Mouse (Mus musculus) retina, postnatal 7 days (tissue): Measurements from ENCODE around the gene Ttyh2.

Experiments
- DNase-seq: peaks from one replicate; pipeline ENCODE4 v3.0.0-alpha.2; 2012; ENCODE audit warnings: low read depth, low spot score

Gene Ttyh2

GRCm38 (mm10) chr11:114704071-114704913, 29.1 kb downstream of the Ttyh2 start:
- no peak for DNase-seq

GRCm38 (mm10) chr11:114706358-114706757, 31.1 kb downstream of the Ttyh2 start:
- DNase-seq: no peak

DNA sequence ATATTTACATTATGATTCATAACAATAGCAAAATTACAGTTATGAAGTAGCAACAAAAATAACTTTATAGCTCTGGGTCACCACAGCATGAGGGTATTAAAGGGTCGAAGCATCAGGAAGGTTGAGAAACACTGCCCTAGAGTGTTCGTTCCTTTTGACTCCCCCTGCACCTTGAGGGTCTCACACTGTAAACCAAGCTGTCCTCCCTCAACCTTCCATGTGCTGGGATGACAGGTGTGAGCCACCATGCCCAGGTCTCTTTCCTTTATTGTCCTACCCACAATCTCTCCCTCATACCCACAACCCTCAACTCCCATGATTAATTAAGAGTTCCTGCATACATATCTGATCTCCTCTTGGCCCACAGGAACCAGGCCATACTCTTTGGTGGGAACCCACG, 36.2 kb downstream of the Ttyh2 start:
- DNase-seq: no peak

- no peak for DNase-seq
These were observed 36.6 kb downstream of the Ttyh2 start for GRCm38 (mm10) chr11:114711861-114712260.

DNA sequence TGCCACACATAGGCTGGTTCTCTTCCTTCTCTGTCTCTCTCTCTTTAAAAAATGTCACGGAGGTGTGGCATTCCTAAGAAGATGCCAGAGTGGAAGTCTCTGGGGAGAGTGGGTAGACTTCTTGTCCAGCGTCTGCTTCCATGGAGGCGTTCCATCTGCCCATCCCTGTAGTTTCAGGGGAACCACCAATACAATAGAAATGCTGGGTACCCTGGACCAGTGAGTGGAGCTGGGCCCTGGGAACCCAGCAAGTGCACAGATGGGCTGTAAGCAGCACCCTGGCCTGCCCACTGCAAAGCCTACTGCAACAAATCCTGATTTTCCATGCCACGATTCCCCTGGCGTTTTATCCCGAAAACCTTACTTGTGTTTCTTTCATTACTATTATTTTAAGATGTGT, 39.3 kb downstream of the Ttyh2 start:
- no peak for DNase-seq

DNA sequence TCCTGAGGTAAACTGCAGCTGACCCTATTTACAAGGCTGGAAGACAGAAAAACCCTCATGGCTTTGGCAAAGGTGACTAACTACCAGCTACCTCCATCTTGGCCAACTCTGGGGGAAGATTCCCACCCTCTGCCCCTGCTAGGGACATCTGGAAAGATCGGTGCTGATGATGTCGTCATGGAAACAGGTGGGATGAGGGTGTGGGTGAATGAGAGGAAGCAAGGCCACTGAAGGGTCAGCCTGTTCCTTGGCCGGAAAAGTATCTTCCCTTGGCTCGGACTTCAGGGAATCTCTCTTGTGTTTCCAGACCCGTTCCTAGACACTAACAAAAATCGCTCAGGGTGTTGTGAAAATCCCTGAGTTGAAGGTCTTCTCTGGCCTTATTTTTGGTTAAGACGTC, 40.3 kb downstream of the Ttyh2 start:
- no peak for DNase-seq

DNA sequence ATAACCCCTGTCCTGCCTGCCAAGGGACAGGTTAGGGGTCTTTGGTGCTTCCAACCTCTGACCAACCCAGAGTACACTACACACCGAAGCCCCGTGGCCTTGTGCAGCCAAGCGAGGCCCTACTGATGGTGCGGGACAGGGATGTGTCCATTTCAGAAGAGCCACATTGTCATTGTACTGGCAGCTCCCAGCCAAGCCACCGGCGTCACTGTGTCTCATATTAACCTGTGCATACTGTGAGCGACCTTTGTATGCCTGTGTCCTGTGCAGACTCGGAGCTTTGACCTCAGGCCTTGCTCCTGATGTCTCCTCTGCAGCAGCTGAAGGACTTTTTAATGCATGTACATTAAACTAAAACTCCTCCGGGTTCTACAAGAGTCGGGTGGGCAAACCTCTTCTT, 45.3 kb downstream of the Ttyh2 start:
- no peak for DNase-seq

DNA sequence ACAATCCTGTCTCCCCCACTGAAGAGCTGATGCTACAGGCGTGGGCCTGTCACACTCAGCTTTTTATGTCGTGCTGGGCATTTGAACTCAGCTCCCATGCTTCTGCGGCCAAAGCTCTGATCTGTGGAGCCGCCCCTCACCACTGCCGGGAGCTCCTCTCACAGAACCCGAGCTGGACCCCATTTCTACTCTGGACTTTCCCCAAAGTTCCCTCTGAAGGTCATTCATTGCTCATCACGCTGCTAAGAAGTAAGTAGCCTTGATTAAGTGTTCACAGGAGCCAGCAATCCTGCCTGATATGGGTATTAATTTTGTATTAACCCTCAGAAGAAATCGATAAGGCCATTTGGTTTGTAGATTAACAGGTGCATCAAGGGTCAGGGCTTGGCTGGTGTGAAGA, 47.2 kb downstream of the Ttyh2 start:
- DNase-seq: no peak

- DNase-seq: no peak
These were observed 47.8 kb downstream of the Ttyh2 start for GRCm38 (mm10) chr11:114723030-114723429.

GRCm38 (mm10) chr11:114724787-114725590, 49.8 kb downstream of the Ttyh2 start:
- DNase-seq: no peak

GRCm38 (mm10) chr11:114726965-114727825, 52.0 kb downstream of the Ttyh2 start, which contains the start of gene Dnaic2:
Gene Dnaic2, plus strand, starts transcription at chr11:114727408.
- peak; percentile 66 for DNase-seq

DNA sequence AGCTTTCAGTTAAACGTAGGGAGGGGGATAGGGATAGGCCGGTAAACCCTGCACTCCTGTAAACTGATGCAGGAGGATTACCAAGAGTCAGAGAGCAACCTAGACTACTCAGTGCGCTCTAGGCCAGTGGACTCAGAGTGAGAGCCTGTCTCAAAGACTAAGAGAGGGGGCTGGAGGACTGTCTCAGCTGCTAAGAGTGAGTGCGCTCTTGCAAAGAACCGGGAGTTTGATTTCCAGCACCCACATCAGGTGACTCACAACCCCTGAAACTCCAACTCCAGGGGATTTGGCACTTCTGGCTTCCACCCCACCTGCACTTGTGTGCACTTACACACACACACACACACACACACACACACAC, 52.6 kb downstream of the Ttyh2 start:
- DNase-seq: no peak

DNA sequence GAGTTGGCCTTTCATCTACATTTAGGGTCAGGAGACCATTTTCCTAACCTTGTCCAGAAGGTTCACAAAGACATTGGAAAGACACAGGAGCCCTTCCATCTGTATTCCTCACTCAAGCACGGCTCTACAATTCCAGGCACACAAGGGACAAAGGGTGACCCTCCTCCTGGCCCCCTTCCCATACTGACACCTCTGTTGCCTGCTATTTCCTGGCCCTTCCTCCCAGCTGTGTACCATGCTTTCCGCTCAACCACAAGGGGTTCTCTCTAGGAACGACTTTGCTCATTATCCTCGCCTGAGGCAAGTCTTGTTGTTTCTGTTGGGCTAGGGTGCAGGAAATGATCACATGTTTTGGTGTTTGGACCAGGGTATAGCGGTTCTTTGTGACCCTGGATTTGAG, 53.1 kb downstream of the Ttyh2 start:
- DNase-seq: no peak

DNA sequence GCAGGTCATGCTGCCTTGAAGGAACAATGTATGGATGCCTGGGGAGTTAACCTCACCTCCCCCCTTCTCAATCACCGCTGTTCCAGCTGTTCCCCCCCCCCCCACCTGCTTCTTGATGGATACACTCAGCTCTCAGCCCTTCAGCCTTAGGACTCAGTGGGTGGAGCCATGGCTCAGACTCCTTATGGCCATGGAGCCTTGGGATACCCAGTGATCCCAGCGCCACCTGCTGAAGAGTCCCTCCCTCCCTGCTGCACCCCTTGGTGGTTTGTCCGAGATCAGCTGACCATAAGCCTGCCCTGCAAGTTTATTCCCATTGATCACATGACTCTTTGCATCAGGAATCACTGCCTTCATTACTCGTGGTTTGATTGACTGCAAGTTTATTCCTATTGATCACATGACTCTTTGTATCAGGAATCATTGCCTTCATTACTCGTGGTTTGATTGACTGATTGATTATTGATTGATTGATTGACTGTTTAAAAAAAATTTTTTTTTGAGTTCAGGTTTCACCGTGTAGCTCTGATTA, 54.7 kb downstream of the Ttyh2 start:
- DNase-seq: no peak

DNA sequence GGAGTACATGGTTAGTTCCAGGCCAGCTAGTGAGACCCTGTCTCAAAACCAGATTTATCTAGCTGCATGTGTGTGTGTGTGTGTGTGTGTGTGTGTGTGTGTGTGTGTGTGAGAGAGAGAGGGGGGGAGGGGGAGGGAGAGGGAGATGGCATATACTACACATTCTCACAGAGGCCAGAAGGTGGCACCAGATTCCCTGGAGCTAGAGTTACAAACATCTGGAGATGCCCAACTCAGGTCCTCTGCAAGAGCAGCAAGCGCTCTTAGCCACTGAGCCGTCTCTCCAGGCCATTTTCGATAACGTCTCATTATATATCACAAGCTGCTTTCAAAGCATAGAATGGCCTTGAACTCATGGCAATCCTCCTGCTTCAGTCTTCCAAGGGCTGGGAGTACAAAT, 56.5 kb downstream of the Ttyh2 start:
- DNase-seq: no peak

GRCm38 (mm10) chr11:114732890-114733289, 57.7 kb downstream of the Ttyh2 start:
- DNase-seq: no peak

DNA sequence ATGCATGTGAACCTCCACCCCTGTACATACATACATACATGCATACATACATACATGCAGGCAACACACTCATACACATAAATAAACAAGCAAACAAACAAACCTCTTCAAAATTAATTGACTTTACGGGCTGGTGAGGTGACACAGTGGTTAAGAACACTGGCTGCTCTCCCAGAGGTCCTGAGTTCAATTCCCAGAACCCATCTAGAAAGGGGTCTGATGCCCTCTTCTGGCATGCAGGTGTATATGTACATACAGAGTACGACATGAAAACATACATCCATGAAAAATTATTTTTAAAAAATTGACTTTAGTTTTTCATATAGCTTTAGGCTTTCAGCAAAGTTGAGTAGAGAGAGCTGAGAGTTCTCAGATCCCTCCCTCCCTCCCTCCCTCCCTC, 60.9 kb downstream of the Ttyh2 start:
- DNase-seq: no peak

GRCm38 (mm10) chr11:114736913-114737624, 61.8 kb downstream of the Ttyh2 start:
- DNase-seq: peak; percentile 59

GRCm38 (mm10) chr11:114740598-114740997, 65.4 kb downstream of the Ttyh2 start:
- peak; percentile 50 for DNase-seq

GRCm38 (mm10) chr11:114741451-114741850, 66.2 kb downstream of the Ttyh2 start:
- no peak for DNase-seq

GRCm38 (mm10) chr11:114745134-114745533, 69.9 kb downstream of the Ttyh2 start:
- DNase-seq: peak; percentile 86
